Mouse (Mus musculus) kidney, postnatal 36 days (tissue): ENCODE measurements at regions not wholly inside any gene's neighbourhood (a gene's known extent, or its start where the extent isn't known, plus 50 kb on each side); places are given as distances from the start of the nearest gene placed in this dataset.
A peak's percentile ranks its signal among the peaks of the same experiment; 100 is the strongest.
"Not testable (repeated sequence)": the region's sequence is repeated elsewhere in the genome, so short reads cannot be mapped to it uniquely, and the experiment has no call there.

Source experiments
- DNase-seq, 2 experiments: peaks; one replicate each; pipeline ENCODE4 v3.0.0; 2021 to 2022; ENCODE audit warnings: mixed read lengths in 2 of 2

DNA sequence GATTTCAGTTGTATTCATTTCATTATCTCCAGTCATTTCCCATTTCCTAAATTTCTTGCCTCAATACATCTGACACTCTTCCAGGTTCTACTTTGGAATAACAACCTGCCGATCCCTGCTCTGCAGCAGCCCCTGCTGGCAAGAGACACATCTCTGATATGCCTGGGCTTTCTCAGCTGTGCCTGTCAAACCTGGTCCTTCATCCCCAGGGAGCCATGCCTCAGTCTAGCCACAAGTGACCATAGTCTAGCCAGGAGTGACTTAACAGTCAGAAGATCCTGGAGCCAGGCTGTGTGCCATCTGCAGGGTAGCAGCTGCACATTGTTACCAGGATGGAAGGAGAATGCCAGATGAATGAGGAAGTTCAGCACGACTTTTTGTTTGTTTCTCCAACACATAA, 833.2 kb downstream of the Diaph3 start:
- peak; percentile 65 to 88 for DNase-seq

DNA sequence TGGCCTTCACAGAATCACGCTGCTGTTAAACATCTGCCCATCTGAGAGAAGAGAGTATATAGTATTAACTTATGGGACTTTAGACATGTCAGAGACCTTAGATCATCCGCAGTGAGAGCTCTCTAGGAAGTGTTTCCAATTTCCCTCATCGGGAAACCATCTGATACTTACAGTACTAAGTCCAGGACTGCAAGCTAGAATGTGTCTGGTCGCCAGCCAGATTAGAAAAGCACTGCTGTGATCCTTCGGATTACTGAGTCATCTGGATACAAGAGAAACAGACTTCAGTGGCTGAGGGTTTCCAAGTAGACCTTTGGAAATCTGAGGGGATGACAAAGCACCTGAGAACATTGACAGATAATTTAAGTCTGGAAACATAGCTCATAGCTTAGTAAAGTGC, 839.4 kb downstream of the Diaph3 start:
- DNase-seq, result peak; percentile 13 to 53

GRCm38 (mm10) chr14:86300811-86301210, 840.2 kb downstream of the Diaph3 start:
- DNase-seq, result no peak

- DNase-seq, result peak; percentile 35 to 53
Measured at GRCm38 (mm10) chr14:86297991-86298390, 843.0 kb downstream of the Diaph3 start.

DNA sequence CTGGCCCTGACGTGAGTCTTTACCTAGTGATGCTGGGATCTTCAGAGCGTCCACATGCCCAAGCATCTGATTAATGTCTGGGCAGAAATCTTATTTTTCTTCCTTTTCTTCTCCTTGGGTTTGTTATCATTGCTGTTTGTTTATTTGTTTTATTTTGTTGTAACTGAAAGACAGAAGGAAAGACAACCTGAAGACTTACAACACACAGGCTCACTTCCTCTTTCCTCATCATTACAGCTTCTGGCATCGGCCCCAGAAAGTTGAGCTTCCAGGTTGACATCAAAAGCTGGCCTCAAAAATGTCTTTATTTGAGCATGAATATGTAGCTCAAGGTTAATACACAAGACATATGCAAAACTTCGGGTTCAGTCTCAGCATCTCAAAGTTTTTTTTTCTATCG, 846.4 kb downstream of the Diaph3 start:
- not testable (repeated sequence) for DNase-seq

- DNase-seq, result no peak
Measured at GRCm38 (mm10) chr14:86293804-86294203, 847.2 kb downstream of the Diaph3 start.

- DNase-seq, result peak in 1 of 2 experiments; percentile 13
Measured at GRCm38 (mm10) chr14:86293371-86293770, 847.7 kb downstream of the Diaph3 start.

GRCm38 (mm10) chr14:86290556-86290955, 850.5 kb downstream of the Diaph3 start:
- no peak for DNase-seq

DNA sequence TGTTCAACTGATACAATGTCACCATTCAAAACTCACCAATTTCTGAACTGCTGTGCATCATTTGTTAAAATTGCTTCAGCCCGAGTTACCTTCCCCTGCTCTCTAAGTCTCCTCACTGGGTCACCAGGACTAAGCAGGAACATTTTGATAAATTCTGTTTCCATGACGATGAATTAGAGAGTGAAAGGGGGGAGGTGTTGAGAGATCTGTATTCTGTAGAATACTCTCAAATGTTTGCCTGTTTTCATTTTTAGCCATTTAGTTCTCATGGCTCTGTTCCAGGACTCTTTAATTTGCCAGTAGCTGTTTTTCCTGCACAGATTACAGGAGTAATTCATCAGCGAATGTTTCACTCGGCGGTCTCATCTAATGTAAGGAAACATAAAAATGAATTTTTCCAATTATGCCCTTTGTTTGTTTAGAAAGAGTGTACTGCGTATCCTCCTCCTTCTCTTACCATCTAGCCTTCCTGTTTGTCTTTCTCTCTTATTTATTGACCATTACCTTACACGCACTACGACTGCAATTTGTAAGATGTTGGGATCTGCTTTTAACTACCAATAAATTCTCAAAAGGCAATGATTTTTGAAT, 879.3 kb downstream of the Diaph3 start:
- DNase-seq, result no peak

- DNase-seq, result no peak
Measured at GRCm38 (mm10) chr14:86254196-86254595, 886.8 kb downstream of the Diaph3 start.

- DNase-seq, result no peak
Measured at GRCm38 (mm10) chr14:86251617-86252016, 889.4 kb downstream of the Diaph3 start.

GRCm38 (mm10) chr14:86247686-86248085, 893.3 kb downstream of the Diaph3 start:
- DNase-seq, result no peak

GRCm38 (mm10) chr14:86246770-86247169, 894.3 kb downstream of the Diaph3 start:
- DNase-seq, result no peak

DNA sequence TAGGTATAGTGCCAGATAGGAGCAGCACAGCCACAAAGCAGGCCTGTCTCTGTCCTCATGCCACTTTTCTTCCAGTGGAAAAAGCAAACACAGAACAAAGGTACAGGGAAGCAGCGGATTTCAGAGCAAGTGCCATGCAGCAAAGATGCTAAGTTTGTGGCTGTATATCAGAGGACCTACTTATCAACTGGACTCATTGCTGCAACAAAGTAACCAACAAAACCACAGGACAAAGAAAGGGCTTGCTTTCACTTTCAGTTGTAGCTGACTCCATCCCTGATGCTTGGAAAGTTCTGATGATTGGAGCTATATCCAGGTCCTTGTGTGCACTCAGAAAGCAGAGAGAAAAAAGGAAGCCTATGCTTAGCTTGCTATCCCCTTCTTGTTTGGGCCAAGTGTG, 897.4 kb downstream of the Diaph3 start:
- no peak for DNase-seq

GRCm38 (mm10) chr14:86242836-86243235, 898.2 kb downstream of the Diaph3 start:
- DNase-seq, result no peak

DNA sequence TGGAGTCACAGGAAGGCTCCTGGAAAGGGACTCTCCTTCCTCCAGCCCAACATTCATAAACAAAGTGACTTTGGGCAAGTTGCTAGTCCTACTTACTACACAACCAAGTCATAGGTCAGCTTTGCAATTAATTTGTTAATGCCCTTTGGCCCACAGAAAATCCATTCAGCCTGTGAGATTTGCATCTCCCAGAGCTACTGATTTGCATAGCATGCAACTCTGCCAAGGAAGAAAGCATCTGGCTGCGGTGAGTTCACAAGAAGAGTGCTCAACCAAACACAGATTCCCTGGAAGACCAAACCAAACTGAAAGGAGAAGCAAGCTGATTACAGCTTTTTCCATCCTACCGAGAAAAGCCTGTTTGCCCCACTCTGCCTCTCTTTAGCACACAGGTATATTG, 901.9 kb downstream of the Diaph3 start:
- peak; percentile 26 to 27 for DNase-seq

DNA sequence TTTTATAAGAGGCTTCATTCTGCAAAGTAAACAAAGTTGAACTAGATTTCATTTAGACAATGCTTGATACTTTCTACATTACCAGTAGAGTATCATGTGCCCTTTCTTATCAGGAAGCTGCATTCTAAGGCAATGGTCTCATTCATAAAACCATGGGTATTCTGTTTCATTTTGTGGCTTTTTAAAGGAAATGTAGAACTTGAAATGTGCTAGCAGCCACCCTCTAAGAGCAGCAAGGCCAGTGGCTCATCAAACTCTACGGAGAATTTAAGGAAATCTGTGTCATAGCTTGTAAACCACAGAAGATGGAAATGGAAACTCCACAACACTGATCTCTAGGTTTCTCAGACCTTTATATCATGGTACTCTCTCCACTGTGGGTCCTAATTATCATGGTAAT, 907.7 kb downstream of the Diaph3 start:
- no peak for DNase-seq

DNA sequence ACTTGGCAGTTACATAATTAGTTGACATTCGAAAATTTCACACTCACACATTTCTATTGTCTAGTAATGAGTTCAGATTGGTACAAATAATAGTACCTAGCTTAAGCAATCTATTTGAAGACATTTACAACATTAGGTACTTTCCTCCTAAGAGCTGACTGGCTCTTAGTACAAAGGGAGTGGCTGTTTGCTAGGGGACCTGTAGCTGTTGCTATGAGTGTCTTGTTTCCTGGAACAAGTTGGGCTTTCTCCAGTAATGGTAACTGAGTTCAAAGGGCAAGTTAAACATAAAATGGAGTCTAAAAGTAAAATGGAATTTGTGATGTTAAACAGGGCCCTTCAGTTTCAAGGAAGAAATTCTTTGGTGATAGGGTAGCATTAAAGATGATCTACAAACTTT, 910.4 kb downstream of the Diaph3 start:
- DNase-seq, result no peak

GRCm38 (mm10) chr14:86229755-86230154, 911.3 kb downstream of the Diaph3 start:
- no peak for DNase-seq

- no peak for DNase-seq
Measured at GRCm38 (mm10) chr14:86215711-86216110, 925.3 kb downstream of the Diaph3 start.

DNA sequence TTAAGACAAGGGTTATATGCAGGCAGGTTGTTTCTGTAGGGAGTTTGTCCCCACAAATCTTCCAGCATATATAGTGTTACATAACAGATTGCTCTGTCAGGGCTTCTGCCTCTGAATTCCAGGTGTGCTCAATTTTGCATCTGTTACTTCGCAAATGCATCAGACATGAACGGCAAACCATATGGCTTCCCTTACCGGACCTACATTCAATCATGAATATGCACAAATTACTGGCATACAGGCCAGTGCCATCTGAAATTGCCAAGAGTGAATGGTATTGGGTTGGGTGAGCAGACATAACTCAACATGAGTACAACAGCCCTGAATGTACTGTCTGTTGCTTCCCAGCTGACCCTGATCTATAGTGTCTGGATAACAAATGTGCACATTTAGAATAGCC, 929.4 kb downstream of the Diaph3 start:
- DNase-seq, result no peak

DNA sequence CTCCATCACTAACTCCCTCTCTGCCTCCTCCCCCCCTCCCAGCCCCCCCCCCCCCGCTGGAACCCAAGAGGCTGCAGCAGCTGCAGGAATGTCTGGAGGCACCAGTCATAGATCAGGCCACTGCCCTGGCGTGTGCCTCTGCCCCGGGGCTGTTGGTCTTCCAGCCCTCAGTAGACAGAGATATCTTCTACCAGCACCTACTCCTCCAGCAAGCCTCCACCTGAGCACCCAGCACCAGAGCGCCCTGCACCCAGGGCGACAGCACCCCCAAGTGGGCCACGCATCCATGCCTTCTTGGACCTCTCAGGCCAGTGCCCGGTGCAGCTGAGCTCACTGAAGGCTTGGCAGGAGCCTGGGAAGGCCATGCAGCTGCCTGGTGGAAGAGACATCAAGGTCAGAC, 936.5 kb downstream of the Diaph3 start:
- no peak for DNase-seq

DNA sequence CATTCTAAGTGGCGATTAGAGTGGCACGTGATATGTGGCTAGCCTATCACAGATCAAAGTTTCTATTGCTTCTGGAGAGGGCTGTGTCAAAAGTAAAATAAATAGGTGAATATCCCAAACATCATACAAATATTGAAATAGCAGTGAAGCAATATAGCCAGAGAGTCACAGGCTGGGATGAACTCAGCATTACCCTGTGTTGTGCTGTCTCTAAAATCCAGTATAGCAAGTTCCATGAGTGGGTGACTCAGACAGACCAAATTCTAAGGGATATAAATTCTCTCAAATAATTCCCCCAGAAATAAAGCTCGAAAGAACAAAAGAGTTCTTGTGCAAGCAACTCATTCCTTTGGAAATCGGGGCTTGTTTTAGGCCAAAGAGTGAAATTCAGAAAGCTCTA, 943.2 kb downstream of the Diaph3 start:
- DNase-seq, result no peak

DNA sequence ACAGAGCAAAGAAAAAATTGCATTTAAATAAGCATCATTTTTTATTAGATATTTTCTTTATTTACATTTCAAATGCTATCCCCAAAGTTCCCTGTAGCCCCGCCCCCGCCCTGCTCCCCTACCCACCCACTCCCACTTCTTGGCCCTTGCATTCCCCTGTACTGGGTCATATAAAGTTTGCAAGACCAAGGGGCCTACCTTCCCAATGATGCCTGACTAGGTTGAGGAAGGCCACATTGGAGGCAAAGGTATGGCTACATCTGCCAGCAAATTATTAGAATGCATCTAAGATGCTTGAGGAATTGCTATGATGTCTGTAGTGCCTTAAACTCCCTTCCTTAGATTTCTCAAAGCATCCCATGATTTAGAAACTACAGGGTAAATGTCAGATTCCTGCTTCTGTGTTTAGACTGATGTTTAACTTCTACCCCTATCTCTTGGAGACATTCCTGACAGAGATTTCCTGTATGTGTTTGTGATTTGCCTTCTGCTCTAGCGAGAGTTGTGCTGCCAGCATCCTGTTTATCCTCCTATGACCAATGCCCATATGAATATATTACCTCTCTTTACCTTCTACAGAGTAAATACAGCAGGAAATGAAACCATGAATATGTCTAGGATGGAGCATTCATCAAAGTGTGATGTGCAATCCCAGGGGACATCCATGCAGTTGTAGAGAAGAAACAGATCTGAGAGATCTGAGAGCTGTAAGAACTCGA, 956.2 kb downstream of the Diaph3 start:
- DNase-seq, result no peak

- DNase-seq, result no peak
Measured at GRCm38 (mm10) chr14:86178517-86178916, 962.5 kb downstream of the Diaph3 start.
